Mouse (Mus musculus): Measurements from ENCODE around the gene Aplp2. TPM values are rescaled to one million over a fixed set of nuclear protein-coding genes. Genes with fewer than 3 reads are reported as not detected.

The Aplp2 gene
- polyA plus RNA-seq, 1 experiment from 2014 or later: 257 TPM

GRCm38 (mm10) chr9:31243306-31243938, 31.8 kb upstream of the Aplp2 start:
- Histone ChIP-seq H3K4me1 (peaks cover 10% of the 10 kb centered on the region; the same call in 1 of the 2 replicates), H3K27ac (no peak overlapping the region; the same call in 1 of the 2 replicates)
- 75% methylated on average over 18 of the region's 18 CpGs for WGBS

GRCm38 (mm10) chr9:31241208-31241699, 29.6 kb upstream of the Aplp2 start:
- H3K9me3 ChIP-seq: no peaks in the 10 kb centered on the region
- H3K4me1 ChIP-seq: peaks cover 10% of the 10 kb centered on the region; the same call in 1 of the 2 replicates
- 69% methylated on average over 7 of the region's 7 CpGs for WGBS
- H3K4me3 ChIP-seq: no peak overlapping the region
- no peak overlapping the region for H3K27ac ChIP-seq
- H3K27me3 ChIP-seq (ENCODE audit: insufficient read depth, poor library complexity, severe bottlenecking): no peaks in the 10 kb centered on the region
- no peak for DNase-seq (ENCODE audit: low spot score)
- no peaks in the 10 kb centered on the region for H3K36me3 ChIP-seq

More at GRCm38 (mm10) chr9:31243306-31243938, 31.8 kb upstream of the Aplp2 start:
- H3K36me3 ChIP-seq: no peaks in the 10 kb centered on the region
- H3K9me3 ChIP-seq: no peaks in the 10 kb centered on the region
- DNase-seq (ENCODE audit: low spot score): no peak
- H3K4me3 ChIP-seq: no peak overlapping the region
- no peaks in the 10 kb centered on the region for H3K27me3 ChIP-seq (ENCODE audit: insufficient read depth, poor library complexity, severe bottlenecking)

- Histone ChIP-seq H3K27ac (no peak overlapping the region), H3K27me3 (ENCODE audit: insufficient read depth, poor library complexity, severe bottlenecking) (no peaks in the 10 kb centered on the region), H3K36me3 (no peaks in the 10 kb centered on the region), H3K9me3 (no peaks in the 10 kb centered on the region), H3K4me3 (no peak overlapping the region), H3K4me1 (peaks cover 10% of the 10 kb centered on the region; the same call in 1 of the 2 replicates)
- DNase-seq (ENCODE audit: low spot score): no peak
- 59% methylated on average over 8 of the region's 8 CpGs for WGBS
Observed at GRCm38 (mm10) chr9:31240522-31241207, 29.1 kb upstream of the Aplp2 start.

GRCm38 (mm10) chr9:31239551-31239950, 27.9 kb upstream of the Aplp2 start:
- Histone ChIP-seq H3K9me3 (no peaks in the 10 kb centered on the region), H3K27me3 (ENCODE audit: insufficient read depth, poor library complexity, severe bottlenecking) (no peaks in the 10 kb centered on the region), H3K4me3 (no peak overlapping the region), H3K4me1 (peaks cover 10% of the 10 kb centered on the region; the same call in 1 of the 2 replicates), H3K36me3 (no peaks in the 10 kb centered on the region), H3K27ac (no peak overlapping the region)
- 85% methylated on average over 2 of the region's 2 CpGs for WGBS
- no peak for DNase-seq (ENCODE audit: low spot score)

GRCm38 (mm10) chr9:31238526-31238925, 26.9 kb upstream of the Aplp2 start:
- peaks cover 10% of the 10 kb centered on the region; the same call in 1 of the 2 replicates for H3K4me1 ChIP-seq
- no peak overlapping the region for H3K27ac ChIP-seq
- H3K36me3 ChIP-seq: no peaks in the 10 kb centered on the region
- no peak for DNase-seq (ENCODE audit: low spot score)
- 77% methylated on average over 2 of the region's 2 CpGs for WGBS
- H3K9me3 ChIP-seq: no peaks in the 10 kb centered on the region
- no peaks in the 10 kb centered on the region for H3K27me3 ChIP-seq (ENCODE audit: insufficient read depth, poor library complexity, severe bottlenecking)
- no peak overlapping the region for H3K4me3 ChIP-seq

GRCm38 (mm10) chr9:31236079-31236478, 24.5 kb upstream of the Aplp2 start:
- Histone ChIP-seq H3K27ac (no peak overlapping the region), H3K4me1 (peaks cover 7% of the 10 kb centered on the region; the same call in 1 of the 2 replicates), H3K4me3 (no peak overlapping the region), H3K36me3 (no peaks in the 10 kb centered on the region), H3K9me3 (no peaks in the 10 kb centered on the region), H3K27me3 (ENCODE audit: insufficient read depth, poor library complexity, severe bottlenecking) (no peaks in the 10 kb centered on the region)
- 64% methylated on average over 5 of the region's 5 CpGs for WGBS
- DNase-seq (ENCODE audit: low spot score): no peak

GRCm38 (mm10) chr9:31235489-31235888, 23.9 kb upstream of the Aplp2 start:
- 83% methylated on average over 9 of the region's 9 CpGs for WGBS
- H3K27ac ChIP-seq: no peak overlapping the region
- no peaks in the 10 kb centered on the region for H3K27me3 ChIP-seq (ENCODE audit: insufficient read depth, poor library complexity, severe bottlenecking)
- H3K9me3 ChIP-seq: no peaks in the 10 kb centered on the region
- no peak overlapping the region for H3K4me3 ChIP-seq
- peaks cover under 1% of the 10 kb centered on the region; the same call in 1 of the 2 replicates for H3K4me1 ChIP-seq
- DNase-seq (ENCODE audit: low spot score): no peak
- H3K36me3 ChIP-seq: no peaks in the 10 kb centered on the region

- Histone ChIP-seq H3K4me1 (no peaks in the 10 kb centered on the region), H3K9me3 (no peaks in the 10 kb centered on the region)
Observed at GRCm38 (mm10) chr9:31235030-31235429, 23.4 kb upstream of the Aplp2 start.

GRCm38 (mm10) chr9:31226541-31226940, 14.9 kb upstream of the Aplp2 start:
- DNase-seq (ENCODE audit: low spot score): no peak
- Histone ChIP-seq H3K4me1 (no peaks in the 10 kb centered on the region), H3K9me3 (no peaks in the 10 kb centered on the region), H3K36me3 (no peaks in the 10 kb centered on the region), H3K27ac (no peak overlapping the region), H3K4me3 (no peak overlapping the region), H3K27me3 (ENCODE audit: insufficient read depth, poor library complexity, severe bottlenecking) (no peaks in the 10 kb centered on the region)
- WGBS: 69% methylated on average over 8 of the region's 8 CpGs

More at GRCm38 (mm10) chr9:31235030-31235429, 23.4 kb upstream of the Aplp2 start:
- Histone ChIP-seq H3K27me3 (ENCODE audit: insufficient read depth, poor library complexity, severe bottlenecking) (no peaks in the 10 kb centered on the region), H3K36me3 (no peaks in the 10 kb centered on the region), H3K4me3 (no peak overlapping the region), H3K27ac (no peak overlapping the region)
- DNase-seq (ENCODE audit: low spot score): no peak
- WGBS: 72% methylated on average over 4 of the region's 4 CpGs

- H3K9me3 ChIP-seq: no peaks in the 10 kb centered on the region
- 81% methylated on average over 11 of the region's 11 CpGs for WGBS
- no peaks in the 10 kb centered on the region for H3K27me3 ChIP-seq (ENCODE audit: insufficient read depth, poor library complexity, severe bottlenecking)
- no peaks in the 10 kb centered on the region for H3K36me3 ChIP-seq
- peaks cover 3% of the 10 kb centered on the region for H3K4me1 ChIP-seq
- H3K27ac ChIP-seq: no peak overlapping the region
- DNase-seq (ENCODE audit: low spot score): no peak
- H3K4me3 ChIP-seq: no peak overlapping the region
Observed at GRCm38 (mm10) chr9:31225808-31226207, 14.2 kb upstream of the Aplp2 start.

GRCm38 (mm10) chr9:31223475-31223874, 11.9 kb upstream of the Aplp2 start:
- no peak overlapping the region for H3K4me3 ChIP-seq
- peaks cover 3% of the 10 kb centered on the region for H3K4me1 ChIP-seq
- no peaks in the 10 kb centered on the region for H3K36me3 ChIP-seq
- no peak for DNase-seq (ENCODE audit: low spot score)
- no peaks in the 10 kb centered on the region for H3K27me3 ChIP-seq (ENCODE audit: insufficient read depth, poor library complexity, severe bottlenecking)
- H3K27ac ChIP-seq: no peak overlapping the region
- WGBS: 59% methylated on average over 4 of the region's 4 CpGs
- no peaks in the 10 kb centered on the region for H3K9me3 ChIP-seq

GRCm38 (mm10) chr9:31221170-31221569, 9.6 kb upstream of the Aplp2 start:
- H3K9me3 ChIP-seq: no peaks in the 10 kb centered on the region
- no peaks in the 10 kb centered on the region for H3K27me3 ChIP-seq (ENCODE audit: insufficient read depth, poor library complexity, severe bottlenecking)
- WGBS: 21% methylated on average over 10 of the region's 10 CpGs
- H3K27ac ChIP-seq: peak overlapping the region; percentile 72
- peaks cover 3% of the 10 kb centered on the region for H3K4me1 ChIP-seq
- DNase-seq (ENCODE audit: low spot score): no peak
- H3K36me3 ChIP-seq: no peaks in the 10 kb centered on the region
- peak overlapping the region; percentile 31; the same call in 1 of the 2 replicates for H3K4me3 ChIP-seq

Data from heart, embryonic 10.5 days (tissue).